Mouse (Mus musculus): ENCODE measurements around the gene Tnks2.
A peak's percentile ranks its signal among the peaks of the same experiment; 100 is the strongest.

The Tnks2 gene

DNA sequence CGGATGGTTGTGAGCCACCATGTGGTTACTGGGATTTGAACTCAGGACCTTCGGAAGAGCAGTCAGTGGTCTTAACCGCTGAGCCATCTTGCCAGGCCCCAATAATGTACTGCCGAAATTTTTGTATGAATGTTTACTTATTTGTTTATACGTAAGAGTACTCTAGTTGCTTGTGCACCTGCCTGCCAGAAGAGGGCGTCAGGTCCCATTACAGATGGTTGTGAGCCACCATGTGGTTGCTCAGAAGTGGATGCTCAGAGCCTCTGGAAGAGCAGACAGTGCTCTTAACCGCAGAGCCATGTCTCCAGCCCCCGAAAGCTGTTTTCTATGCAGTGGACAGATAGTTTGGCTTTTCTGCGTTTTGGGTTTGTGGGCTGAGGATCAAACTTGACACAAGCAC, 63.7 kb downstream of the Tnks2 start:
- DNase-seq: peak; percentile 28 to 37

DNA sequence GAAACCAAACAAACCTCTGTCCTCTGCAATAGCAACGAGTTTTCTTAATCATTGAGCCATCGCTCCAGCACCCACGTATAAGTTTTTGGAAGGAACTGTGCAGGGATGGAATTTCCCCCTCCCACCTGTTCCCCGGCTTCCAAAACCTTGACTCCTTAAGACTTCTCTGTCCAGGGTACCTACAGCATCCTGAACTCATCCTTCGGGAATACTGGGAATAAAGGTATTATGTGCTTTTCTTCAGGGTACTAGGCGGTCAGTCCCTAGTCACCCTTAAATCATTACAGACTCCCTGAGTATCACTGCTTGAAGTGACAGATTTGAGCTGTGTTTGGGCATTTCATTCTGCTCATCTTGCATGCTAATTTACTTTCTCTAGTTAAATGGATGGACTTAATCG, 69.3 kb downstream of the Tnks2 start:
- DNase-seq: no peak

DNA sequence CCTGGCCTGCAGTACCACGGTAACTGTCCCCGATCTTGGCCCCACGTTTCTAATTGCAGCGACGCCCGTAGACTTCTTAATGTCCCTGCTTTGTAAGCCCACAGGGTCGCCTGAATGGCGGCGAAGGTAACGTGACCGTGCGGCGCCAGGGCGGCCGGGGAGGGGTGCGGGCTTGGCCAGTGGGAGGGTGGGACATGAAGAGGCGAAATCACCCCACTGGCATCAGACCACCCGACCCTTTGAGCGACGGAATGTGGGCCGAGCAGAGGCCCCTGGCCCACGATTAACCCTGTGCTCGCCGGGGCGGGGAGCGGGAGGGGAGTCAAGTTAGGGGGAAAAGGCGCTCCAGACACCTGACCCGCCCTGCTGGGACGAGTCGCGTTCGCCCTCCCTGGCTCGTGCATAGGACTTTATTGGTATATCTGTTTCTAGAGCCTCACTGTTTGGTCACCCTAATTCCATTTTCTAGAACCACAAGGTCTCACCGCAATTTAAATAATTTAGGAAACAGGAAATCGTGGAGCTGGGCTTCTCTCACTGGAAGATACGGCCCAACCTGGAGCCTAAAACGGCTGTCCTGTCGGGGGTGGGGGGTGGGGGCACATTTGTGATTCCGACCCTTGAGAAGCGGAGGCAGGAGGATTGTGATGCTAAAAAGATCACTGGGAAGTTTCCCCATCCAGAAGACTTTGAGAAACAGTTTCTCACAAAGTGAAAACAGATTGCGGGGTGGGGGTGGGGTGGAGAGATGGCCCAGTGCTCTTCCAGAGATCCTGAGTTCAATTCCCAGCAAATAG, 70.4 kb downstream of the Tnks2 start:
- DNase-seq: peak; percentile 33 to 57

DNA sequence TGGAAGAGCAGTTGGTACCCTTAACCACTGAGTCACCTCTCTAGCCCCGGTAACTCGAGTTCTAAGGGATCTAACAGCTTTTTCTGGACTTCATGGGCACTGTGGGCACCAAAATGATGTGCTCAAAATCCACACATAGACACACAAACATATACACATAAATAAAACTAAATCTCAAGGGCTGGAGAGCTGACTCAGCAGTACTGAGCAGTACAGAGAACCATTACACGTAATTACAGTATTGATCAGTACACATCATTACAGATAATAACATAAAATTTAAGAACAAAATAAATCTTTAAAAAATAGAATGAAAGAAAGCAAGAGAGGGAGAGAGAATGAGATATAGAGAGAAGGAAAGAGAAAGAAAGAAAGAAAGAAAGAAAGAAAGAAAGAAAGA, 75.1 kb downstream of the Tnks2 start:
- no peak for DNase-seq

DNA sequence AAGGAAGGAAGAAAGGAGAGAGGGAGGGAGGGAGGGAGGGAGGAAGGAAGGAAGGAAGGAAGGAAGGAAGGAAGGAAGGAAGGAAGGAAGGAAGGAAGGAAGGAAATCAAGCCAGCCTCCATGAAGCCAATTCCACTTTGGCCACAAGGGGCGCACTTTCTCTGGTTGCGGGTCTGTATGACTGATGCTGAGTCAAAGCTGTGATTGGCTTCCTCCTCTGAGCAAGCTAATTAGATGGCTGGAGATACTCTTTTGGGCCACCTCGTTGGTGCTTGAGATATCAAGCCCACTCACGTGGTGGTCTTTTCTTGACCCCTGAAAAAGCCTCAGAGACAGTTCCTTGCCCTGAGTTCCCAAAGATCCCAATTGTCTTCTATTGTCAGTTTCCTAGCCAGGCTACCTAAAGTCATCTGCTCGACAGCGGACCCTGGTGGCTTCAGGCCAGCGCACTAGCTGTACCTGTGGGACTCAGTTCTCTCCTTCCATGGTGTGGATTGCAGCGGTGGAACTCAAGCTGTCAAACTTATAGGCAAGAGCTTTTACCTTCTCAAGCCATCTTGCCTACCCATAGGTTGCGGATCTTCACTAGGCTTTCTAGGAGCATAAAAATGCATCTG, 75.8 kb downstream of the Tnks2 start:
- DNase-seq: peak; percentile 76 to 78

DNA sequence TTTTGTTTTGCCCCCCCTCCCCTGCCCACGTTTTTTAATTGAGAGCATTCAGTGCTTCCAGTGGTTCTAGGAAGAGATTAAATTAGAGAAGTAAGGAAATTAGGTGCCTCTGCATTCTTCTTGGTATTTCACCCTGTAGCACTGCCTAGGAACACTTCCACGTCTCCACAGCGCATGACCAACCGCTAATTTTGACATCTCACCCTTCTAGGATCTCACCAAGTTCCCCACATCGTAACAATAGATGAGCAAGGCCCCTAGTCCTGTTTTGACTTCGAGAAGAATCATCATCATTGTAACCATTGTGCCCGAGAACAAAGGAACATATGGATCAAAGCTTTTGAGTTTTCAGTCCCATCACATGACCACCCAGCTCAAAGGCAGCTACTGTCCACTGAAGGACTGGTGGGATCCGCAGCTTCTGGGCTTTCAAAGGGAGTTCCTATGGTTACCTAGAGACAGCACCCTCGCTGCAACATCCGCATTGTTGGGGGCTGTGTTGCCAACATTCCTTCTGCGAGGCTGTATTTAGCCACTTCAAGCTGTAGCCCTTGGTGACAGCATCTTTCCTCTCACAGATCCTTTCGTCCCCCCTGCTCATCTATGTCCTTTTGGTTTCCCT, 76.5 kb downstream of the Tnks2 start:
- no peak for DNase-seq

DNA sequence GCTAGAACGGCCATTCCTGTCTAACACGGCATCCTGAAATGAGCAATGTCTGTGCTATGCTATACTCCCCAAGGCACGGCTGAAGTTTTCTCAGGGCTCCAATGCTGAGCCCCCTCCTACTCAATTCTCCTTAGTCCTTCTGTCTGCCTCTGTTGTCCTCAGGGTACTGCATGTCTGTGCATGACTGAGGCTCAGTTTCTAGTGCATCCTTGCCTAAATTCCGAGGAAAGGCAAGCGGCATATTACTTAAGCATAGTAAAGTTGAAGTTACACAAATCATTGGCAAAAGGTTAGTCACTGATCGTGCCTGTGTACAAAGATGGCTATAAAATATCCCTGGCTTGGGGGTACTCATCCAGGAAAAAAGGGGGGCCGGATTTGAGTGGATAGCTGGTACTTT, 79.0 kb downstream of the Tnks2 start:
- DNase-seq: no peak

DNA sequence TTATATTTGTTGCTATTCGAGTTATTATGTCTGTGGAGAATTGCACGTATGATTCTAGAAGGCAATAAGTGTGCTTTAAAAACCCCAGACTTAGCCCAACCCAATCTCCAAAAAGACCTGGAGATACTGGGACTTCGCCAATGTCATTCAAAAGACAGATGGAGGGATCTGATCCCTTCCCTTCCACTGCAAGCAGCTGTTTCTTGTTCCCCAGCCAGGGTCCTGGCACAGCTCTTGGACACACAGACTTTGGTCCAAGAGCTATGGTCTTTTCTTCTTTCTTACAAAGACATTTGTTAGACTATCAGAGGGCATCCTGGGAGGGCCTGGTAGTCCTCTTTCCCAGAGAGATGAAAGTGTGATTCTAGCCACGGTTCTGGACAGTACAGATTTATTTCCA, 82.2 kb downstream of the Tnks2 start:
- DNase-seq: no peak

DNA sequence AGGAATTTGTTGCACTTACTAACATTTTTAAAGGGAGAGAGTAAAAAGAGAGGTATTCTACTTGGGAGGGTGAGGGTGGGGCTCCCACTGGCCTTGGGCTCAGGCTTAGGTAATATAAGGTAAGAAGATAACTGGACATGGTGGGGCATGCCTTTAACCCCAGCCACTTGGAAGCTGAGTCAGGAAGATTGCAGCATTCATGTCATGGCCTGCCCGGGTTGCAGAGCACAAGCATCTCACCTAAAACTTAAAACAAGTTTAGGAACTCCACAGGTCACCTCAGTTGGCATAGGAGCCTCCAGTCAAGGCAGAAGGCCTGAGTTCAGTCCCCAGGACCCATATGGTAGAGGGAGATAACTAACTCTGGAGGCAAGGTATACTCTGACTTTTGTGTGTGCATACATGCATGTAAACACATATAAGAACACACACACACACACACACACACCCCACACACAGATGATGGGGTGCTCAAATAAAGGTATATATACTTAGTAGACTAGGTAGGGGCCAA, 82.9 kb downstream of the Tnks2 start:
- DNase-seq: no peak

DNA sequence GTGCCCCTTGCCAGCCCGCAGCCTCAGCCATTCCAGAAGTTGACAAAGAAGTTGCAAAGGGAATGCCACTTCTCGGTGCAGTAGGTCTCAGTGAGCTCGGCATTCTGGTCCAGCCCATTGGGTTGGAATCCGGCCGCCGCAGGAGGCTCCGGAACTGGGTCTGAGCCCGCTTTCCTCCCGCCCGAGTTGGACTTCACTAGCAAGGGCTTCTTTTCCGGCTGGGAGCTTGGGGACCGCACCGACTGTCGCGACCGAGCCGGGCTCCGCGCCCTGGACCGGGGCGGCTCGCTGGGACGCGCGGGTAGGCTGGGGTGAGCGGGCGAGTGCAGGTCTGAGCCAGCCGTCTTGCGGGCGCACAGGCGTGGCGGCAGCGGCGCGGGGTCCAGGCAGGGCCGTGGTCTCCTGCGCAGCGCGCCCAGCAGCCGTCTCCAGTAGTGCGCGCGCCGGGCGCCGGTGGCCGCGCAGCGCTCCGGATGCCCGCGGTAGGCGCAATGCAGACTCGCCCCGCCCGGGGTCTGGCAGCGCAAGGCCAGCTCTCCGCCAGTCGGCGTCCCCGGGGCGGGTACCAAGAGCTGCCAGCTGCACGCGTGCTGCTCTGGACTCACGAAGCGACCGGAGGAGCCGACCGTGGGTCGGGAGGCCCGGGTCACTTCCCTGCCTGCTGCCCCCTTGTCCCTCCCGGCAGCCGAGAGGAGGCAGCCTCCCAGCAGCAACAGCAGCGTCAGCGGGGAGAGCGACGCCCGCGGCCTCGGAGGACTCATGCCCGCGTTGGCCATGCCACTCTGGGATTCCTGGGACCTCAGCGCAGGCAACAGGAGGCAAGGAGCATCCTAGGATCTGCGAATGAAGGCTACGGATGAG, 84.6 kb downstream of the Tnks2 start:
- peak; percentile 93 for DNase-seq

DNA sequence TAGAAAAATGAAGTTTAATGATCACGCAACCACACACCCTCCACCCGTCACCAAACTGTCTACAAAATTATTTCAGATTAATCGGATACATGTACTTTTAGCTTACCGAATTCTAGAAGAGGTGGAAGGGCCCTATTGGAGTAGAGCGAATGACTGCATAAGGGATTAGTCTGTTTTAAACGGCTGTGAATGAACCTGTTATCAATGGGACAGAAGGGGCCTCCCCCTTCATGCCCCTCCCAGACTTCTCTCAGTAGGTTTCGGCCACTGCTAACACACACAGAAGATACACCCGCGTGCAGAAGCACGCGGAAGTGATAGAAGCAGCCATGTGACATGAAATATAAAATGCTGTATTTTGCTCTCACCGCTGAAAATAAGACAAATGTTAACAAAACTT, 85.4 kb downstream of the Tnks2 start, which contains the start of gene Fgfbp3:
TSS of gene Fgfbp3 (minus strand) at position 150 of the 400 bp plus-strand sequence.
- DNase-seq: peak in 1 of 2 experiments; percentile 30

DNA sequence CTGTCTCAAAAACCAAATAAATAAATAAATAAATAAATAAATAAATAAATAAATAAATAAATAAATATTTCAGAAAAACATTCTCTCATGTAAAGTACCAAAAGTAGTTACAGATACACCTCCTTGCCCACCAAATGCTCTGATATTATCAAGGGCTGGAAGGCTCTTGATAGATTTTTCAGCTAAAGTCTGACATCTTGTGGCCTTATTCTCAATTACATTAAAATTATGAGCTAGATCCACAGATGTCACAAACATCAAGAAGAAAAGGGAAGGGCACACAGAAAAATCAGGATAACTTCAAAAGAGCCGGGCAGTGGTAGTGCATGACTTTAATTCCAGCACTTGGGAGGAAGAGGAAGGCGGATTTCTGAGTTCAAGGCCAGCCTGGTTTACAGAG, 88.0 kb downstream of the Tnks2 start:
- no peak for DNase-seq

DNA sequence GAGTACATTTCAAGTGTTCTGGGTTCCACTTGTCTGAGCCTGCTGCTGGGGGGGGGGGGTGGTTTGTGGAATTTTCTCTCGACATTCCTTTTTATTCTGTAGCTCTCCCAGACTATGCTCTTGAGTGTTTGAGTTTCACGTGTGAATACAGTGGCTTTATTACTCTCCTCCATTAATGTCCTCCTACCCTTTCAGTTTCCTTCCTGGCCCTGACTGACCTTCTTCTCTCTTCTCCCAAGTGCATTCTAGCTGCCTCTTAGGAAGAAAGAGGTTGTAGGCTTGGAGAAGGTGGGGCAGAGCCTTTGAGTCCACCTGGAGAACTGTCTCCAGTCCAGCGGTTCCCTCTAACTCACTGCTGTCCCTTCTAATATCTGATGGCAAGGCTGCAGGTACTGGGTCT, 88.9 kb downstream of the Tnks2 start:
- no peak for DNase-seq

DNA sequence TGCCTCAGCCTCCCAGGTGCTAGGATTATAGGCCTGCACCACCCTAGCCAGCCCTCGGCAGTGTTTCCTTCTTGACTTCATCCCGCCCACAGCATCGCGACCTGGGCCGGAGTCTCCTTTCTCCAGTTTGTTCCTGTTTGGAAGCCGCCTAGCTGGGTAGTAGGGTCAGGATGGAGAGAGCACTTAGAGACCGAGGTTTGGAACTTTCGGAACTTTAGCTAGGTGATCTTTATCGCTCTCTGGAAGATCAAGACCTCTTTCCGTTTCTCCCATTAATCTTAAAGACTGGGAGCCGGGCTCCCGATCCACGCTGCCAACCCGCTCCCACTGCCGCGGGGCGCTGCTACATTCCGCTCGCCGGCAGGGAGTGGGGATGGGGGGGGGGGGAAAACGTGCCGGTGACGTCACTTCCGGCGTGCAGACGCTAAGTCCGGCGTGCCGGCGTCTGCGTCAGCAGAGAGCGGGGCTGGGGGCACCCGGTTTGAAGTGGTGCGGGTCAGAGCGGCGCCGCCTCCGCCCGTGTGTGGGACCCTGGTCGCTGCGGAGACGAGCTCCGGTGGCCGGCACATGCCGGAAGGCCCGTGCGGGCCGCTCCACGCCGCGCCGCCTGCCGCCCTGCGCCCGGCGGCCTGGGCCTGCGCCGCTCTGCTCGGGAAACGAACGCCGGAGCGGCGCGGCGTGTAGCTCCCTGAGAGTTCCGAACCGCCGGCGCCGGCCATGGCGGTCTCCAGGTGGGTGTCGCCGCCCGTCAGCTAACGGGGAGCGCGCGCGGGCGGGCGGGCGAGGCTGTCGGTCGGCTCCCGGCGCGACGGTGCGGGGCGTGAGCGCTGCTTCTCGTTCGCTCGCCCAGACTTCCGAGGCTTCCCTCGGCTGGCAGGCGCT, 91.9 kb downstream of the Tnks2 start, which contains the start of gene Btaf1:
TSS of gene Btaf1 (plus strand) at position 409 of the 882 bp plus-strand sequence.
- DNase-seq: peak; percentile 90 to 93

DNA sequence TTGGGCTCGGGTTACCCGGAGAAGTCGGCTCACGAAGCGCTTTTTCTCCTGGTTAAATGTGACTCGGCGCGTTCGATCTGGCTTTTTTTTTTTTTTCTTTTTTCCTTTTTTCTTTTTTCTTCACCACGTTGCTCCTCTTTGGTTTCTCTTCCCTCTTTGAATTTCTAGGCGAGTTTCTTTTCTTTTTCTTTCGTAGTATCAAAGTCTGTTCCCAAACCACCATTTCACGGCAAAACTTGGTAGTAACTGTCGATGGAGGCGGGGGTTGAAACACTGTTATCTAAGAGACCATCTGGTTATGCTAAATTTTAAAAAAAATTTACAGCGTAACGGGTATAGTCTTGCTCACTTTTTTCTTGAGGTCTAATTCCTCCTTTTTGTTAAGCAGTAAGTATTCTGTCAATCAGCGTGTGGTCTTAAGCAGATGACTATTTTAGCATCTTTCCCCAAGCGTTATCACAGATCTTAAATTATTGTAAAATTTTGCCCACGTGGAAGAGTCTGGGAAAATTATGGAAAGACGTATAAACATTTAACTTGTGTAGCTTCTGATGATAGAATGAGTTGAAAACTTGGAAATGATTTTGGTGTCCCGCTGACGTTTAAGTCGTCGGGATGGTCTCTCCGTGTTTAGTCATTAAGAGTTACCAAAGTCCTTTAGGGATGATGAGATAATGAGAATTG, 92.7 kb downstream of the Tnks2 start:
- DNase-seq: no peak

DNA sequence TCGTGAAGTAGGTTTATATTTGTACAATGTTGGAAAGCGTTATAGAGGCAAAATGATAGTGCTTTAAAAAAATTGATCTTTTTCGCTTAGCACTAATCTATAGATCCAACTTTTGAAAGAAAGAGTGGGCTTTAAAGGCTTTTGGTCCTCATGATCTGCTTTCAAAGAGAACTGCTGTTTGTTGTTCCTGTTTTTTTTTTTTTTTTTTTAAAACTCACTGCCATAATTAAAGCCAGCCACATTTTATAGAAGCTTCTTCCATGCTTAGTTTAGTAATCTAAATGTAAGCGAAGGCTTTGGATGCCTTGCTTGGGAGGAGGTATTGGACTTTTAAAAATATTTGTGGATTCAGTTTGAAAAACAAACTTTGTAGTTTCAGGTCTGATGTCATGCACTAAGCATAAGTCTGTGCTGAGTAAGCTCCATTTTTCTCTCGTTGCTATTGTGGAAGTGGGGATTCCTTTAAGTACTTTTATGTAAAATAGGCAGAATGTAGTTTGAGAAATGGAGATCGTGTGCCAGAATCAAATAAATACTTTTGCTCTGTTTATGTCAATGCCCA, 93.8 kb downstream of the Tnks2 start:
- no peak for DNase-seq

DNA sequence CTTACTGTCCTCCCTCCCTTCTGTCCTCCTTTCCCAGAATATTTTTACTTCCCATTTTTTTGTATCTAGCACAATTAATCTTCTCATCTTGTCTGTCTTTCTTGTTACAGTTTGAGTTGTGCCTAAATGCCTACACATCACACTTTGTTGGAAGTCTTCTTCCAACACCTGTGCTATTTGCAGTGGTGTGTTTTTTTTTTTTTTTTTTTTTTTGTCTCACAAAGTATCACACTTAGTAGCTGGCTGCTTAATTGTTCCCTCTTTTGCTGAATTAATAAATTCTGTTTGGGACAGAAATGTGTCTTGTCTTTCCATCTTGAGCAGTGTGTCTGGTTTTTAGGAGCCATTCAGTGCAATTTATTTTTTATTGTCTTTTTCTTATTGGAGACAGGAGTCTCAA, 95.8 kb downstream of the Tnks2 start:
- no peak for DNase-seq

DNA sequence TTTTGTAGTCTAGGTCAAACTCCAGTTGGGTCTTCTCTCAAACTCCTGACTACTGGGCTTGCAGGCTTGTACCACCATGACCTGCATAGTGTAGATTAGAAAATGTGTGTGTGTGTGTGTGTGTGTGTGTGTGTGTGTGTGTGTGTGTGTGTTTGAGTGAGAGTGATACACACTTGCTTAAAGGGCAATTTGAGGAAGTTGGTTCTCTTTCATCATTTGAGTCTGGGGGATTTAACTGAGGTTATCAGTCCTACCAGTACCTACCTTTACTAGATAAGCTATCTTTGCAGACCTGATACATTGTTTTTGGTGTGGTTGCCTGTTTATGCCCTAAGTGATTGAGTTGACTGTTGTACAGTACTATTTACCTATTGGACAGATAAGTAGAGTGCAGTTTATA, 98.1 kb downstream of the Tnks2 start:
- no peak for DNase-seq

DNA sequence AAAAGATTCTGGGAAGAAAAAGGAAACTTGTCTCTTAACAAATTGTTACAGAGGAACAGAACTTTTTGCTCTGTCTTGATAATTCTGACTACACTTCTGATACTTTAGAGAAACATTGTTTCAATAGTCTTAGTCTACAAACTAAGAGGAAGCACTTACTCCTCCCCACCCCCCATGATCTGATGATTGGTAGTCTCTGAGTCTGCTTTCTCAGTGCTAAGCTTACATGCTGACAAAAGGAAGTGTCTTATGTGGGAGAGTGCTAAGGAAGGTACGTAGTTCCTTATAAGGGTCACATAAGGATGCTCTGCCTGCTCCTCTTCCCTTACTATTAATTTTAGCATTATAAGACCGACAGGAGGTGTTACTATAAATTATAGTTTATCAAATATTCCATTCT, 98.6 kb downstream of the Tnks2 start:
- no peak for DNase-seq

DNA sequence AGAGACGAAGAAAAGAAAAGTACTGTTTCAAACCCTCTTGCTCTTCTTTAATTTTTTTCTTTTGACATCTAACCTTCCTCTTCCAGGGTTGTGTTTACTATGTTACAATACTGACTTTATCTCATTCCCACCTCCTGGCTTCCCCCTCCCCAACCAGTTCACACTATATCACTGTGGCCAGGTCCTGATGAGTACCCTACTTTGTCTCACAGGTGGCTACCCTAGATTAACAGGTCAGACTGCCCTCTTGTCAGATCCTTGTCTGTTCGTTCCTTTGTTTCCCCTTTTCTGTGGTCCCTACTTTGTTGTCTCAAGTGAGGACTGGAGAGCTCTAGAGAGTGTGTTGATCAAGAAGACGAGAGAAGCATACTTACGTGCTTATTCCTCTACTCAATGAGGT, 102.3 kb downstream of the Tnks2 start:
- no peak for DNase-seq

DNA sequence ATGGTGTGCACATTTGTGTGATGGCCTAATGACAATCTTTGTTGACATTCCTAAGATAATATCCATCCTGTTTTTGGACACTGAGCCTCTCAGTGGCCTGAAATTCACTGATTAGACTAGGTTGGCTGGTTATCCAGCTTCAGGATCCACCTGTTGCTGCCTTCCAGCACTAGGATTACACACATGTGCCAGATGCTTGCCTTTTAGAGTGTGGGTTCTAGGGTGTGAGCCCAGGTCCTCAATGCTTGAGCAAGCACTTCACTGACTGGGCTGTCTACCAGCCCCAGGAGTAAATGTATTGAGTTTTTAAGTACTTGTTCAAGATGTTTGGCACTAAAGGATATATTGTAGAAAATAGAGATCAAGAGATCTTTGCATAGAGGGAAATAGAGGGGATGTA, 104.0 kb downstream of the Tnks2 start:
- DNase-seq: no peak
